Comparison of ENCODE assay signal across 7 mouse cellular contexts in genomic region chr8:123858941-123859647, GRCm38 (mm10). TPM values are rescaled to one million over a fixed set of nuclear protein-coding genes. Genes with fewer than 3 reads are reported as not detected.
DNase-seq lines count a peak whose midpoint lies in the region; ATAC-seq lines count a peak whose summit lies in the region.

No protein-coding gene starts in this region.

- H3K27me3 ChIP-seq in intestine, embryonic 15.5 days (replicated peaks), result peaks cover 8% of the 10 kb centered on the region
- peaks cover 42% of the 10 kb centered on the region for H3K27me3 ChIP-seq in midbrain, embryonic 10.5 days (ENCODE audit: low read depth, poor library complexity, severe bottlenecking)

- peak; percentile 96 for DNase-seq in adrenal gland, adult 2 months
- DNase-seq in embryo, embryonic 11.5 days (ENCODE audit: low read depth, low spot score), result peak; percentile 88
- peak; percentile 83 to 87 for DNase-seq in gastrocnemius, postnatal 36 days
- DNase-seq in left cerebral cortex, postnatal 25 days (ENCODE audit: low spot score in 2 of 2), result peak; percentile 91 to 94
- DNase-seq in midbrain, embryonic 10.5 days (ENCODE audit: low spot score), result peak; percentile 92
- peak; percentile 87 for DNase-seq in right cerebral cortex, postnatal 4 days

- peak overlapping the region; percentile 73 for H3K27ac ChIP-seq in intestine, embryonic 15.5 days
- peak overlapping the region; percentile 87 for H3K27ac ChIP-seq in midbrain, embryonic 10.5 days (replicated peaks)

- H3K4me1 ChIP-seq in intestine, embryonic 15.5 days (replicated peaks), result peaks cover 10% of the 10 kb centered on the region; the same call in 1 of the 2 replicates
- peaks cover 25% of the 10 kb centered on the region for H3K4me1 ChIP-seq in midbrain, embryonic 10.5 days

- intact Hi-C loops in gastrocnemius, postnatal 36 days (cut with DNase I), result no loop called here
- intact Hi-C loops in left cerebral cortex, postnatal 25 days (cut with DNase I), result loop anchor here (1.0 kb wide), 2 partner anchors 18 to 26 kb away; no protein-coding TSS in a partner anchor

- H3K4me3 ChIP-seq in intestine, embryonic 15.5 days (replicated peaks), result peak overlapping the region; percentile 97
- H3K4me3 ChIP-seq in midbrain, embryonic 10.5 days, result peak overlapping the region; percentile 97

- H3K36me3 ChIP-seq in intestine, embryonic 15.5 days, result no peaks in the 10 kb centered on the region
- 0 out of 2 replicates have a peak, but pooled peaks cover 8% of the 10 kb centered on the region for H3K36me3 ChIP-seq in midbrain, embryonic 10.5 days

- peak overlapping the region; percentile 98 for H3K4me2 ChIP-seq in intestine, embryonic 15.5 days (replicated peaks)

- under 1% methylated on average over 79 of the region's 79 CpGs for WGBS in intestine, embryonic 15.5 days
- under 1% methylated on average over 79 of the region's 79 CpGs for WGBS in midbrain, embryonic 10.5 days

- ATAC-seq in intestine, embryonic 15.5 days, result peak; percentile 99

- peak overlapping the region; percentile 87 for H3K9ac ChIP-seq in intestine, embryonic 15.5 days

- H3K9me3 ChIP-seq in intestine, embryonic 15.5 days, result no peaks in the 10 kb centered on the region
- peaks cover 6% of the 10 kb centered on the region; the same call in 1 of the 2 replicates for H3K9me3 ChIP-seq in midbrain, embryonic 10.5 days (replicated peaks)

RNA-seq across cellular contexts. Expression of gene Ccsap, which starts 0.9 kb away (rescaled TPM):
- total RNA-seq in adrenal gland, adult 2 months (2021), result 1 to 10 TPM; 1.2 to 2.1 TPM
- 0.70 and 1.3 TPM in 2 replicates for polyA plus RNA-seq in adrenal gland, adult 2 months (2012; rRNA removed)
- total RNA-seq in gastrocnemius, postnatal 36 days (2021), result under 1 TPM; 0.54 to 0.66 TPM
- polyA plus RNA-seq in intestine, embryonic 15.5 days (2015; fragmentation: Nextera tagmentation; extraction: Ambion mirVana), result 3.4 and 3.6 TPM in 2 replicates
- 10 to 100 TPM; 67.4 to 72.8 TPM for total RNA-seq in left cerebral cortex, postnatal 25 days (2021)
- polyA plus RNA-seq in midbrain, embryonic 10.5 days (2016; fragmentation: Nextera tagmentation; extraction: Ambion mirVana), result 7.8 and 8.6 TPM in 2 replicates

RNA-seq across cellular contexts. Expression of gene Acta1, which starts 35.5 kb away (rescaled TPM):
- under 1 TPM; 0.20 to 0.38 TPM for total RNA-seq in adrenal gland, adult 2 months (2021)
- 1.2 and 4.7 TPM in 2 replicates for polyA plus RNA-seq in adrenal gland, adult 2 months (2012; rRNA removed)
- over 10,000 TPM; 54,633 to 61,739 TPM for total RNA-seq in gastrocnemius, postnatal 36 days (2021)
- polyA plus RNA-seq in intestine, embryonic 15.5 days (2015; fragmentation: Nextera tagmentation; extraction: Ambion mirVana), result 6.3 and 22.2 TPM in 2 replicates
- 10 to 100 TPM; 12.1 to 13.9 TPM for total RNA-seq in left cerebral cortex, postnatal 25 days (2021)
- polyA plus RNA-seq in midbrain, embryonic 10.5 days (2016; fragmentation: Nextera tagmentation; extraction: Ambion mirVana), result 0.23 and 0.87 TPM in 2 replicates

RNA-seq across cellular contexts. Expression of gene Rab4a, which starts 53.3 kb away (rescaled TPM):
- 10 to 100 TPM; 19.2 to 26.7 TPM for total RNA-seq in adrenal gland, adult 2 months (2021)
- 13.0 and 19.4 TPM in 2 replicates for polyA plus RNA-seq in adrenal gland, adult 2 months (2012; rRNA removed)
- total RNA-seq in gastrocnemius, postnatal 36 days (2021), result 10 to 100 TPM; 10.5 to 11.7 TPM
- polyA plus RNA-seq in intestine, embryonic 15.5 days (2015; fragmentation: Nextera tagmentation; extraction: Ambion mirVana), result 53.1 and 54.8 TPM in 2 replicates
- 10 to 100 TPM; 45.0 to 47.0 TPM for total RNA-seq in left cerebral cortex, postnatal 25 days (2021)
- polyA plus RNA-seq in midbrain, embryonic 10.5 days (2016; fragmentation: Nextera tagmentation; extraction: Ambion mirVana), result 67.6 and 71.0 TPM in 2 replicates

Comparison
In these comparisons a context has a peak if more than half of its experiments do, and no peak if none do; other contexts are left out.
1. Peak in every context shown above with its lines: DNase-seq, ATAC-seq, H3K4me3 ChIP-seq and H3K27ac ChIP-seq.
2. RNA of gene Ccsap, which starts 0.9 kb away (total RNA-seq): 67.4 to 72.8 TPM in left cerebral cortex, postnatal 25 days; 1.2 to 2.1 TPM in adrenal gland, adult 2 months and 0.54 to 0.66 TPM in gastrocnemius, postnatal 36 days; every median in the first group is over 10 times any median in the second.
3. RNA of gene Acta1, which starts 35.5 kb away (total RNA-seq): 54,633 to 61,739 TPM in gastrocnemius, postnatal 36 days; 12.1 to 13.9 TPM in left cerebral cortex, postnatal 25 days and 0.20 to 0.38 TPM in adrenal gland, adult 2 months; every median in the first group is over 1,000 times any median in the second.